Mouse (Mus musculus): ENCODE measurements around the gene Exph5.

Gene Exph5

DNA sequence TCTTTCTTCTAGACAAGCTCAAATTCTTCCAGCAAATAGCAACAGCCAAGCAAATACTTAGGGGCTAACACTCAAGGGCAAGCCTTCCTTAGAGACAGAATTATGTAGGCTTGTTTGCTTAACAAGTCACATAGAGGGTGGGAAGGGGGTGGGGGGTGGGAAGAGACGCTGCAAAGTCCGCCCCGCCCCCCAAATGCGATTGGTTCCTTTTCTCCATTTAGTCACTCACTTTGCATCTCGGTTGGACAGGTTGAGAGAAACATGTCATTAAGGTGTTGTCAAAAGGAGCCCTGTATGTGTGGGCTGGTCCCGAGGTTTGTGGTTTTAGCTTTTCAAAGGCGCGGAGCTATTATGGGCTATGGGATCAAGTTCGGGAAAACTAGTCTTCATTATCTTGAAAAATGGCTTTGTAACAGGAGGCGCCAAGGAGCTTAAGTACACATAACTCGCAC, at the start of gene Exph5:
Gene Exph5, plus strand, starts transcription at position 402 of the 452 bp plus-strand sequence.
- no peak for DNase-seq (ENCODE audit: low read depth, low spot score)

DNA sequence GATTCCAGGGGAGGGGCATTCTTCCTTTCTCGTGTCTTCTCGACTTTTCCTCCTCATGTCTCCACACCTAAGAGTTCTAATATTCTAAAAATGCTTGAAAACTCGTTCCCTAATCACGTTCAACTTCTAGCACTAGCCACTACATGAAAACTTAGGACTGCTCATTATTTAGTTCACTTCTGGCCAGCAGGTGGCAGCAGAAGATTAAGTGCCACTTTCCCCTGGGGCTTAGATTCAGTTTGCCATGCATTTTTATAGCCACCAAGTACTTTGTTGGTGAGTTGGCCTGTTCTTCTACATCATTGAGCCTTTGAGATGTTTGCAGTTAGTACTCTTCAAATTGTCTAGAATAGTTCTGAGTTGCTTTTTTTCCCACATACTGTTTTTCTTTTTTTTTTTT, 47.1 kb upstream of the Exph5 start:
- peak; percentile 57 for DNase-seq (ENCODE audit: low read depth, low spot score)

DNA sequence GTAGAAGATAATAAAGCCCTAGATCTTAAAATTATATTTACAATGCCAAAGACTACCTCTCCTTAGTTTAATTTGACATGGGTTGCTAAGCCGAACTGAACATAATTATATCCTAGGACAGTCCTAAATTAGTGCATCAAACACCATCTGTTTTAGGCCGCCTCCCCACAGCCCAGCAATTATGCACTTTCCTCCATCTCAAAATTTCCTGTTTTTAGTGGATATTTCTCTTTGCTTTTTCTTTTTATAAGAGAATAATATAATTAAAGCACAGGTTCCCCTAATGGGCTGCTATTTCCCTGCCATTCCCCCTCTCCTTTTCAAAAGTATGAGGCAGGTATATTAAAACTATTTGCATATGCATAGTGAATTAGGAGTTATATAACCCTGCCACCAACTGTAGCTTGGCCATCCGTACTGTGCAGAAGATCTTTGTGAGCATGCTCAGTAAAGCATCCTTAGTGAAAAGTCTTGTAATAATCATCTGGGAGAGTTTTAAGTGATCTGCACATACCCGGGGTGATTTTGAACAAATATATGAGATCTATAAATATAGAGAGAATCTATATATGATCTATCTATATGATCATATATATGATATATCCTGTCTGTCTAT, 44.7 kb upstream of the Exph5 start:
- no peak for DNase-seq (ENCODE audit: low read depth, low spot score)

DNA sequence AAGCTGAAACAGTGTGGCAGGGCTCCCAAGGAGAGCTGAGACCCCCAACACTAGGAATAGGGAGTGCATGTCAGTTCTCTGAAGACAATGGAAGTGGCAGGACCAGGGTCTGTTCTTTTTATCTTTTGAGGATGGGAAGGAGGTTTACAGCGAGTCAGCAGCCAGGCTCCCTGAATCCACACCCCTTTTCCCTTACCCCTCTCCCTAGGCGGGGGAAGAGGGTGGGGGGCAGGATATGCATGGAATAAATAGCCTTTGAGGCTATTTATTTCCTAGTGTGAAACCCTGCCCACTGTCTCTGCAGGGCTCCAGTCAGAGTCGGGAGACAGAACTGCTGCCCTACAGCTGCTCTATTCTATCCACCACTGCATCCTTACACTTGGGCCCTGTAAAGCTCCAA, 43.7 kb upstream of the Exph5 start:
- DNase-seq (ENCODE audit: low read depth, low spot score) = no peak

DNA sequence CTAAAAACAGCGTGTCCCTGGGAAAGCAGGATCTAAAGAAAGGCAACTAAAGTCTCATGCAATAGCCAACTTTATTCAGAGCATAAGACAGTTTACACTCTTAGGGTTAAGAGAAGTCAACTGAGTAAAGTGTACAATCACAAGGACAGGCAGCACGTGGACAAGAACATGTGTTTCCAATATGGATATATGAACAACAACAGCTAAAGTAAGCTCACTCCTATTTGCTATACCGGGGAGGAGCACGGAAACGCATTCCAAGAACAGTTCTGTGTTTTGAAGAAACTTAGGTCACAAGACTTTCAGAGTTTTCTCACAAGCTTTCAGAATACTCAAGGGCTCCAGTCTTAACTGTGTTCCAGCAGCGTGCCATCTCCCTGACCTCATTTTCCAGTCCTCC, 43.3 kb upstream of the Exph5 start:
- no peak for DNase-seq (ENCODE audit: low read depth, low spot score)

DNA sequence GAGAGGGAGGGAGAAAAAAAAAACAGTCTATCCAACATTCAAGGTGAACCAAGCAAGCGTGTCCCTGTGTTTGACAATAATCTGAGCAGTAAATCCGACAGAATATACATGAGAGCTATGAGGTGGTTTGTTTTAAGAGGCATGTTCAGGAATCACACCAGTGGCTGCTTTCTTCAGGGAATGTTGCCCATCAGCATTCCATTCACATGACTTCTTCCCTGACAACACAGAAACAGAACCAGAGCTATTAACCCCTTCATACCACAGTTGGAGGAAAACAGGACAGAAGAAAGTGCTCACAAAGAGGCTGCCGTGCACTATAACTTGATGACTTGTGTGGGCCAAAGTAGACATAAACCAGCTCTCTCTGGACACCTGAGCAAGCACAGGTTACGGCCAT, 37.1 kb upstream of the Exph5 start:
- no peak for DNase-seq (ENCODE audit: low read depth, low spot score)

DNA sequence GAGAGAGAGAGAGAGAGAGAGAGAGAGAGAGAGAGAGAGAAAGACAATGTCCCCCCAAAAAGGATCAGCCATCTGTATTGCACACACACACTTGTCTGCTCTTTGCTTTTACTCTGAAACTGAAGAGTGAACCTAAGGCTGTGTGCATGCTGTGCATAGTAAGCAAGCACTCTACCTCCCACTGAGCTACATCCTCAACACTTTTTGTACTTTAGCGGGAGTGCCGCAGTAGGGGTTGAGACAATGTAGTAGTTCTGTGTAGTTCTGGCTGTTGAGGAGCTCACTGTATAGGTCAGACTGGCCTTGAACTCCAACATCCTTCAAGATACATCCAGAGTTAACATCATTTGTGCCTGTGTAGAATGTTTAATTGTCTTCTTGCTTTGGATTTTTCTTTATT, 35.9 kb upstream of the Exph5 start:
- DNase-seq (ENCODE audit: low read depth, low spot score) = no peak

DNA sequence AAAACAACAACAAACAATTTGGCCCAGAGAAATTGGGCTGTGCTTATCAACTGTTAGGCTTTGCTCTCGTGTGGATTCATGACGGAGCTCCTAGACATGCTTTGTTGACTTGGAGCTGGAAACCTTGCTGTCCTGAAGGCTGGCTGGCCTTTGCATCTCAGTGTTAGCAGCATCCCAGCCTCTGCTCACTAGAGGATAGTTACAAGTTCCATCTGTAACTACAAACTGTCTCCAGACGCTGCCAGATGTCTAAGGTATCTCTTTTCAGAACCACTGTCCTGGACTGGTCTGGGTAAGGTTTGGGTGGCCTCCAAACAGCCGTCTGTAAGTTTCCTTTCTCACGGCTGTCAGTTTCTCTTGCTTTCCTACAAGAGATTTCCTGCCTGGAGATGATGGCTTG, 33.4 kb upstream of the Exph5 start:
- DNase-seq (ENCODE audit: low read depth, low spot score) = no peak

DNA sequence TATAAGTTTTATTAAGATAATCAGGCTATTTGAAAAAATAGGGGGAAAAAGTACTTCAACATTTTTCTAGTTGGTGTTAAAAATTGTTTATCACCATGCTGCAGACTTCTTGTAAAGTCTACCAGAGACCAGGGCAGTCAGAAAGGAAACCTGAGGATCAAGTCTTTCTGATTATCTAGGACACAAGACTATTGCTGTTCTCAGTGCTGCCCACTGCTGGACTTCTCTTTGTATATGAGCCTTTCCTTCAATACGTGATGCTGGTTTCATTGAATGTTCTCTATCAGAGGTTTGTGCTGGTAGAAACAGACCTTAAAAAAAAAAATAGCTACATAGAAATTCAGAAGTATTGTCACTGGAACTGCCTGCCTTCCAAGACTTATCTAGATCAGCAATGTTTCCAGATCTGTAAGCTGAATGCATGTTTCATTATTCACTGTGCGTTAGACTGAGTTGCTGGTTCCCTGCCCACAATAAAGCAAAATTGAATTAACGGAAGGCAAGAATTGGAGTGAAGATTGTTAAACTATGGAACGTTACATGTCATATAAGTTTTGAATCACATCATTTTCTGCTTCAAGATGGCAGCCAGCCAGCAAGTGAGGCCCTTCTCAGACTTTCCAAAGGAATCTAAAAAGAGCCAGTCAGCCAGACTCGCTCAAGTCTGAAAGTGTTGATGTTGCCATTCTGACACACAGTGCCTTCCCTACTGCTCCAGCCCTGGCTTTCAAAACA, 32.6 kb upstream of the Exph5 start:
- no peak for DNase-seq (ENCODE audit: low read depth, low spot score)

DNA sequence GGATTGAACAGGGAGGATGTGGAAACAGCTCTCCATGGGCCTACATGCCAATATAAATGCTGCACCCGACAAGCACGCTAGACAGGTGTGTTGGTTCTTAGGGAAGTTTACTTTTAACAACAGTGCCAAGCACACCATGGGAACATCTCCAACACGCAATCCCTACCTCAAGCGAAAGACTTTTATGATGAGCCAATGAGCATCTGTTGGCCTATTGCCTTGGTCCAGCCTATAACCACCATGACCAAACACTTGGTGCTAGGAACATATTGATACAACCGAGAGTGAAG, 32.1 kb upstream of the Exph5 start:
- DNase-seq (ENCODE audit: low read depth, low spot score) = no peak

DNA sequence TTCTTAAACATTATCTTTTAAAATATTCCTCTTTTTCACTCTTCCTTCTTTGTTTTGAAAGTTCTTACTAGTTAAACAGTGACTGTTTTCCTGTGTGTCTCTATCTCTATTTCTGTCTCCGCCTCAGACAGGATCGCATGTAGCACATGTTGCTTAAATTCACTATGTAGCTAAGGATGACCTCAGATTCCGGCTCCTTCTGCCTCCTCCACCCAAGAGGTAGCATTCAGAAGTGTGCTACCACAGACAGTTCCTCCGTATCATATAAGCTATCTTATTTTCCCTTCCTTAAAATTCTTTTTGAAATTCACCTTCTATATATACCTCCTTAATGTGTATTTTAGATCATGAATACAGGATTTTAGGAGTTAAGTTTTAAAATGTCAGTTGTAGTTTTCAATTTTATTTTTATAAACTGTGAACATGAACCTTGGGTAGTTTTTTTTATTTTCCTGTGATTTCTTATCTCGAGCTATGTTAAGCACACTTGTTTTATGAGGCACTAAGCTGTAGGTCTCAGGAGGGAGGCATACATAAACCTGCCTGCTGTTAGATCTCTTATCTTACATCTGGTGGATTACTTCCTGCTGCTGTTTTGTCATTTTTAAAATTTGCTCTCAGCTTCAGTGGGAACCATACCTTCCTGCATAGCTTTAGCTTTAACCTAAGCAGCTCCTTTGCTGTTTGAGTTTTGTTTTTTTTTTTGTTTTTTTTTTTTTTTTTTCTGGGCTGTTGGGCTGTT, 30.0 kb upstream of the Exph5 start:
- no peak for DNase-seq (ENCODE audit: low read depth, low spot score)

DNA sequence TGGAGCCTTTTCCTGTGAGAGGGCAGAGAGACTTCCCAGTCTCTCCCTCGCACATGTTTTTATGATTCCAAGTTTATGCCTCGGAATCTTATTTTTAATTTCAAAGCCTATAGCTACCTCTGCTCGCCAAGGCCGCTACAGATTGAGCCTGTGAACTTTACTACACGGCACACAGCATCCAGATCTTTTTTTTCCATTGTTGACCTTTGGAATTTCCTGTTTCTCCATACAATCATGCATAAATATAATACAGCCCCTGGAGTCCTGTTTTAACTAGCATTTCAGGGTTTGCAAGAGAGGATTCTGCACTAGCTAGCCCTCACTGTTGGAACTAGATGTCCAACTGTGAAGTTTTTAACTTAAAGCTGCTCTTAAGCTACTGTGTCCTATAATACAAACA, 29.3 kb upstream of the Exph5 start:
- no peak for DNase-seq (ENCODE audit: low read depth, low spot score)

DNA sequence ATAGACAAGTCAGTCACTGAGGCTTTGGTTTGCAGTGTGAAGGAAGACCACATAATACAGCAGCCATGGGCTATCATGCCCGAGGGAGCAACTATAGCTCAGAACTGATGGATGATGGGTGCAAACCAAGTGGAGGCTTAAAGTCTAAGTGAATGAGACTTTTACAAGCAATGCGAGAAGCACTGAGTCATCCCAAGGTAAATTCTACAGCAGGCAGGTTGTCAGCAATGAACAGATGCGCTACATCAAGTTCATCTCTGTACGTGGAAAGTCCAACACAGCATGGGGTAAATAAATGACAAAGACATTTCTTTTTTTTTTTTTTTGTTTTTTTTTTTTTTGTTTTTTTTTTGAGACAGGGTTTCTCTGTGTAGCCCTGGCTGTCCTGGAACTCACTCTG, 28.8 kb upstream of the Exph5 start:
- no peak for DNase-seq (ENCODE audit: low read depth, low spot score)

DNA sequence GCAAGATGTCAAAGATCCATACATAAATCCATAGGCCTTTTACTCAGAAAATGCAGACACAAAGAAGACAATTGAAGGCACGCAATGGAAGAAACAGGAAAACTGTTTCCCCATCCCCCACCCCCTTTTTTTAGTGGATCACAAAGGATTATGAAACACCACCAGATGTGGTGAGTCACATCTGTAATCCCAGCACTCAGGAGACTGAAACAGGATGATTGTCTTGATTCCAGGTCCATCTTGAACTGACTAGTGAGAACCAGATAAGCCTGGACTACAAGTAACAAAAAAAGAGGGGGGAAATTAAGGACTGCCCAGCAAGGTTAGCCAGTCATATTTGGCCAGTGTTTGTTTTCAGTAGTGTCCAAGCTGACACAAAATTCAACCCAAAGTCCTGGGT, 25.1 kb upstream of the Exph5 start:
- no peak for DNase-seq (ENCODE audit: low read depth, low spot score)

DNA sequence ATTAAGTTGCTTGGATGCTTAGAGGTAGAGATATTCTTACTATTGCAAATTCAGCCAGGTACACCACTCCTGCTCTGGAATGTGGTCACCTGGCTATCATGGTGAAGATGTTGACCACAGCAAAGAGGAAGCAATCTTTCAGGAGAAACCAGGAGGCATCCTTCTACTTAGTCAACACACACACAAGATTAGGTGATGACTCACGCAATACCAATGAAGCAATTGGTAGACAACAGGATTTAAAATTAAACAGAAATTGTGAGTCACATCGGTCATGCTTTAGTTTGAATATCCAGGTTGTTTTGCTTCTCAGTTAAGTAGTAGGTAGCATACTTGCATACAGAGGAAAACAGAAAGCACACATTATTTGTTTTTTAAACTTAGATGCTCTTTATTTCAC, 22.5 kb upstream of the Exph5 start:
- no peak for DNase-seq (ENCODE audit: low read depth, low spot score)

DNA sequence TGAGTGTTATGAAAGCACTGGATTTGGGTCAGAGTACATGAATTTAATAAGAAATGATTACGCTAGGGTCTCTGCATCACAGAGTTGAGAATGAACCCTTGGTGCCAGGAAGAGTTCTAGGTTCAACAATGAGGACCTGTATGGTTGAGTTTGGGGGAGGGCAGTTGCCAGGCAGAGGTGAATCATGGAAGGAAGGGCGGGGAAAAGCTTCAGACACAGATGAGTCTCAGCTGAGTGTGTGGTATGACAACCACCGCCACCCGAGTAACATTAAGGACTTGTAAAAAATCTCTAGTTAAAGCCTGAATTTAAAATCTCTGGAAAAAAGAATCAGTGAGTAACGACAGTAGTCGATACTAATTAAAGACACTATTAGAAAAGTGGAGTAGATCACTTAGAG, 14.7 kb upstream of the Exph5 start:
- DNase-seq (ENCODE audit: low read depth, low spot score) = no peak

DNA sequence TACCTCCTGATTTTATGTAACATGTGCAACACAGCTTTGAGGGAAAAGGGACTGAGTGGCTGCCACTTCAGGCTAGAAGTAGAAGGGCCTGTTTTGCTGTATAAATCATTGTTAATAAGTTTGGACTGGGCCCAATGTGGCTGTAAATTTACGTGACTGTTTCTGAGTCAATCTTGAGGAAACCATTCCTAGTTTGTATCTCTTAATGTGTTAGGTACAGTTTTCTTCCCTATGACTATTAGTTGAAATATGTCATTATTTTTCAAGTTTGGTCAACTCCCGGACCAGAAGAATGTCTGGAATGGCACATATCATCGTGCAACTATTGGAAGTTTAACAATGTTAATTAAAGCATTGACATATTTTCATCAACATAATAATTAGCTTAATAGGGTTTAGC, 11.5 kb upstream of the Exph5 start:
- no peak for DNase-seq (ENCODE audit: low read depth, low spot score)

DNA sequence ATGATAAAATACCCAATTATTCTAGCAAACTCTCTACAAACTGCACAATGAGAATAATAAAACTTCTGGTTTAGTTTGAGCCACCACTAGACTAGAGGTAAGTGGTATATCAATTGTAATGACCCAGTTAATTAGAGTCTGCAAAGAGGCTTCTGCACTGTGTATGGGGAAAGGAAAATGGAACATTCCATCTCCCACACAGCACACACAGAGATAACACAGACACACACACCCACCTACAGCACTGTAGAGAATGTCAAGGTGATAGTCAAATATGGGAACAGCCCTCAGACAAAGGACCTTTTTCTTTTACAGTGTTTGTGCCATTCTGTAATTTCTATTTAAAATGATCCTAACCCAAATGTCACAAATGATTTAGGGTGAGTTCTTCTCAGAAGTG, 8.6 kb upstream of the Exph5 start:
- no peak for DNase-seq (ENCODE audit: low read depth, low spot score)

DNA sequence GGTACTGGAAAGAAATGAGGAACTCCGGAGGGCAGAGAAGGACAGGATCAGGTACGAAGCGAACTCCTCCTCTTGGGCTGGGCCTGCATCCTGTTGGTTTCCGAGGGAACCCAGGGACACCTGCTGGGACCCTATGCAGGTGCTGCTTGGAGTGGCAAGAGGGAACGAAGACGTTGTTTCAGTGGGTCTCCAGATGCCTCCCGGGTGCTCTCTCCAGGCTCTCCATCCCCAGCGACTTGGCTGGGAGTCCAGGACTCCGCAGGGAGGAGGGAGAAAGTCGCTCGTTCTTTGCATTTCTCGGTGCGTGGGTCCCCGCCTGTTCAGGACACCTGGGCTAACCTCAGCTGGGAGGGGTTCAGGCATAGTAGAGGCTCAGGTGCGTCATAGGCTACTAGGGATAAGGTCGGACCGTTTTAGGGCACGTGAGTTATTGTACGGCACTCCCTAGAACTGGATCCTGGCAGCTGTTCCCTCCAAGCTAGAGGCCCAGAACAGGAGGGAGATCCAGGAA, 386 bp downstream of the Exph5 start:
- no peak for DNase-seq (ENCODE audit: low read depth, low spot score)

DNA sequence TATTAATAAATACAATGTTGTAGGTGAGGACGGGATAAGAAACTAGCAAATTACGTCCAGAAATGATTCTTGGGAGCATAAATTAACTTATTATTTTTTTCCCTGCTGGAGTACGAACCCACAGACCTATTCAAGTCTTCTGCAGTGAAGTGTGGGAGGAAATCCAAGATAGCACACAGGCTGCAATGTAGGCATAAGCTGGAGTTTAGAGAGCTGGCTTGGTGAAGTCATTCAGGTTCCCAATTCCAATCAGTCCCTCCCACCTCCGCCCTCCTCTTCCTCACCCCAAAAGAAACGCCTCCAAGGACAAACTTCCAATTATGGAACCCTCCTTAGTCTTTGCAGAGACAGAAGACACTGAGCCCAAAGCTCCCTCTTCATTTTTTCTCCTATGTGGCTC, 945 bp downstream of the Exph5 start:
- no peak for DNase-seq (ENCODE audit: low read depth, low spot score)

DNA sequence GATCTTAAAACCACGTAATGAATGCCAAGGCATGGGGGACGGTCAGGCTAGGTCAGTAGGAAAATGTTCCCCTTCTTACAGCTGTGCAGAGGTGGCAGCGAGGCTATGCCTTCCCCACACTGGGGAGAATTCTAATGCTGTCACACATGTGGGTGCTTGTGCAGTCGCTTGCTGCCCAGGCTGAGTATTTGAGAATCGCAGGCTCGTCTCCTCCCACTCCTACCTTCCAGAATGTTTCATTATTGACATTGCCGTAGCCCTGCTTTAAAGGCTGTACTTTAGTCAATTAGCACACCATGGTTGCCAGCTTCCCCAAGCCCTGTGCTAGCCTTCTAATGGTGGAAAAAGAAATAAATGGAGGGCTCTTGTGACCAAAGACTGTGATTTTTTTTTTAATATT, 6.4 kb downstream of the Exph5 start:
- DNase-seq (ENCODE audit: low read depth, low spot score) = no peak

DNA sequence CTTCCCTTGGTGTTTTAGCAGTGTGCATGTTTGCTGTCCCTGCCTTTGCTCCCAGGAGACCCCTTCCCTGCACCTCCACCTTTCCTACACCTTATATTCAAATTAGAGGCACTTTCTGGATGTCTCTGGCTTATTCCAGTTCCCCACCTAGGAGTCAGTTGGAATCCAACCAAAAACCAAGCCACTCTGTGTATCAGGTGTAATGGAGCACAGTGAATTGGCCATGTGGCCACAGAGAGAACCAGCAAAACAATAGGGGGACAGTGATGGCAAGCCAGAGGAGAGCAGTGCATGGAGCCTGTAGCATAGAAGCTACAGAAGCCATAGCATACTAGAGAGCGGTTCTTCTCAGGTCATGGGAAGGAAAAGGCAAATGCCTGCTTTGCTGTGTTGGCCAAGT, 11.5 kb downstream of the Exph5 start:
- no peak for DNase-seq (ENCODE audit: low read depth, low spot score)
